Mouse (Mus musculus) C2C12 (cell line): ENCODE data around the gene Crbn.

ENCODE experiments used
- CEBPB ChIP-seq: IDR thresholded peaks from one replicate; pipeline ENCODE4 v1.6.1; 2011; ENCODE audit warnings: low read depth, mild to moderate bottlenecking, control low read depth, moderate library complexity
- CTCF ChIP-seq: IDR thresholded peaks from one replicate; pipeline ENCODE4 v1.5.1; 2011; ENCODE audit not compliant: control insufficient read depth, insufficient read depth, insufficient read length
- FOSL1 ChIP-seq: IDR thresholded peaks from one replicate; pipeline ENCODE4 v1.8.0; 2011; ENCODE audit warnings: mild to moderate bottlenecking, low read length; ENCODE audit not compliant: poor library complexity, insufficient read depth, severe bottlenecking
- MAX ChIP-seq: IDR thresholded peaks from one replicate; pipeline ENCODE4 v1.6.1; 2011; ENCODE audit warnings: mild to moderate bottlenecking, control low read depth
- MYOD1 ChIP-seq: IDR thresholded peaks from one replicate; pipeline ENCODE4 v1.6.1; 2011; ENCODE audit warnings: low read depth; ENCODE audit not compliant: control insufficient read depth, insufficient read length
- MYOG ChIP-seq: IDR thresholded peaks from one replicate; pipeline ENCODE4 v1.6.1; 2011; ENCODE audit not compliant: control insufficient read depth, insufficient read length; ENCODE audit errors: extremely low read depth
- USF1 ChIP-seq: IDR thresholded peaks from one replicate; pipeline ENCODE4 v1.6.1; 2011; ENCODE audit warnings: low read depth, mild to moderate bottlenecking, control low read depth, moderate library complexity

- no peak for TF ChIP-seq CTCF
- no peak for TF ChIP-seq CEBPB
- no peak for TF ChIP-seq USF1
- no peak for TF ChIP-seq FOSL1
- TF ChIP-seq MYOG = no peak
- no peak for TF ChIP-seq MAX
- TF ChIP-seq MYOD1 = no peak
These were observed 50.9 kb downstream of the Crbn start, which contains the start of gene Il5ra for GRCm38 (mm10) chr6:106748887-106749388.
